Mouse (Mus musculus): ENCODE measurements at regions not wholly inside any gene's neighbourhood (a gene's known extent, or its start where the extent isn't known, plus 50 kb on each side); places are given as distances from the start of the nearest gene placed in this dataset.

GRCm38 (mm10) chr3:147278602-147279001 is 426.4 kb downstream of the Ttll7 start:
- TF ChIP-seq CTCF (IDR thresholded peaks at IDR 0.05) (no peak), EP300 (IDR thresholded peaks at IDR 0.05) (no peak)
